Mouse (Mus musculus) intestine, postnatal 0 days (tissue): ENCODE results near the gene Map2k2. TPM values are rescaled to one million over a fixed set of nuclear protein-coding genes. Genes with fewer than 3 reads are reported as not detected.

ENCODE experiments used
- ATAC-seq: fragments of 200-750 bp; cut with Nextera tagmentation; 2 replicates; pipeline ENCODE4 v1.8.0; 2017; ENCODE audit warnings: mild to moderate bottlenecking, moderate TSS enrichment, moderate library complexity
- H3K27ac ChIP-seq: fragments of 300-500 bp; sonication (generic); 2 replicates; pipeline ENCODE4 v1.5.1; 2014; ENCODE audit warnings: mild to moderate bottlenecking, low read depth, low read length, moderate library complexity
- H3K27me3 ChIP-seq: fragments of 300-500 bp; sonication (generic); replicated peaks from 2 replicates; pipeline ENCODE4 v1.6.1; 2014; ENCODE audit warnings: low read length, mixed read lengths; ENCODE audit not compliant: control insufficient read depth, insufficient read depth
- H3K36me3 ChIP-seq: fragments of 300-500 bp; sonication (generic); 2 replicates; pipeline ENCODE4 v1.6.1; 2014; ENCODE audit warnings: mild to moderate bottlenecking, moderate library complexity; ENCODE audit not compliant: control insufficient read depth, insufficient read depth
- H3K4me1 ChIP-seq: fragments of 300-500 bp; sonication (generic); replicated peaks from 2 replicates; pipeline ENCODE4 v1.6.1; 2014; ENCODE audit warnings: antibody characterized with exemption, low read length, mixed read lengths; ENCODE audit not compliant: control insufficient read depth, insufficient read depth
- H3K4me2 ChIP-seq: fragments of 300-500 bp; sonication (generic); replicated peaks from 2 replicates; pipeline ENCODE4 v1.6.1; 2014; ENCODE audit warnings: low read depth, mild to moderate bottlenecking, moderate library complexity
- H3K4me3 ChIP-seq: fragments of 300-500 bp; sonication (generic); 2 replicates; pipeline ENCODE4 v1.5.1; 2014; ENCODE audit warnings: low read depth, low read length
- H3K9ac ChIP-seq: fragments of 300-500 bp; sonication (generic); 2 replicates; pipeline ENCODE4 v1.6.1; 2014; ENCODE audit warnings: mild to moderate bottlenecking, low read depth, low read length
- H3K9me3 ChIP-seq: fragments of 300-500 bp; sonication (generic); 2 replicates; pipeline ENCODE4 v1.6.1; 2016; ENCODE audit warnings: mixed run types; ENCODE audit not compliant: control insufficient read depth
- CTCF ChIP-seq: sonication (generic); IDR thresholded peaks from 2 replicates; pipeline ENCODE4 v1.5.1; 2016; ENCODE audit warnings: low read depth, mild to moderate bottlenecking, control low read depth, antibody characterized with exemption, moderate library complexity
- WGBS: fragments of 180-500 bp; shearing (Covaris S2); extraction: QIAGEN DNeasy Blood & Tissue Kit; methylation state at CpG from one replicate; pipeline ENCODE4 v1.1.7; 2014; 5-methylcytosine and 5-hydroxymethylcytosine counted together
- polyA plus RNA-seq: library from polyadenylated mRNA; unstranded; fragments of >200 nt; fragmentation: Nextera tagmentation; extraction: Ambion mirVana; gene quantifications from 2 replicates; pipeline ENCODE4 v1.2.1, GENCODE M21; 2015

Map2k2 gene
- polyA plus RNA-seq, 1 experiment from 2014 or later: 258 TPM

DNA sequence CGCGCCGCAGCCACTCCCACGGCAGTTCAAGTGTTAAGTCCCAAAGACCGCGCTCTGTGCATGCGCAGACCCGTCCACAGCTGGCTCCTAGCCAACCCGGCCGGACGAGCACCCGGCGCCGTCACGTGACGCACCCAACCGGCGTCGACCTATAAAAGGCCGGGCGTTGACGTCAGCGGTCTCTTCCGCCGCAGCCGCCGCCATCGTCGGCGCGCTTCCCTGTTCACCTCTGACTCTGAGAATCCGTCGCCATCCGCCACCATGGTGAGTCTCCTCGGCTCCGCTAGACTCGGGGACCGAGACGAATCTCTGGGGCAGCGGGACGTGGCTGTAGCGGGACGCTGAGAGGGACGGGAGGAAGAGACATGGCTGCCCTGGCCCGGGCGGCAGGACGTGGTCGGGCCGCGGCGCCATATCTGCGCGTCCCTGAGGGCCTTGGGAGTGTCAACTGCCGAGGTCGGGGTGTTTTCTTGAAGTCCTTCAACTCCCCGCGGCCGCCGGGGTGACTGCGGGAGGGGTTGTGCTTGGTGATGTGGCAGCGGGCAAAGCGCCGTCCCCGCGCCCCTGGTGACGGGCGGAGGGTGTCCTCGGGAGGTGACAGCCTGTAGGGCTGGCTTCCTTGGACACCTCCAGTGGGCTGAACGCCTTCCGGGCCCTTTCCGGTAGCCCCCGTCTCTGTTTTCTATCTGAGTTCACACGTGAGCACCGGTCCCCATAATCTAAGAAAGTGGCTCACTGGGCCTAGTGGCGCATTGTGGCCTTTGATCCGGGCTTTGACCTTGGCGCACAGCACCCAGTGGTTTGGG is 71.0 kb downstream of the Map2k2 start, which contains the start of gene Eef2:
Gene Eef2 (plus strand): TSS at position 166 of the 806 bp plus-strand sequence.
- H3K9ac ChIP-seq: peak within 1 kb of the TSS; percentile 96
- peaks cover 43% of the 10 kb centered on the region for H3K36me3 ChIP-seq
- no peaks in the 10 kb centered on the region for H3K27me3 ChIP-seq
- peak within 1 kb of the TSS; percentile 75 for H3K4me2 ChIP-seq
- peak within 1 kb of the TSS; percentile 92 for H3K27ac ChIP-seq
- peak within 1 kb of the TSS; percentile 90 for H3K4me3 ChIP-seq
- H3K4me1 ChIP-seq: no peaks in the 10 kb centered on the region
- no peak; the same call in 1 of the 2 replicates for TF ChIP-seq CTCF
- no peaks in the 10 kb centered on the region for H3K9me3 ChIP-seq
- WGBS: under 1% methylated on average over 76 of the region's 77 CpGs
- ATAC-seq: peak; percentile 76

- Histone ChIP-seq H3K4me3 (peak overlapping the region; percentile 90), H3K36me3 (peaks cover 49% of the 10 kb centered on the region), H3K4me2 (peak overlapping the region; percentile 75), H3K27me3 (no peaks in the 10 kb centered on the region), H3K27ac (peak overlapping the region; percentile 92), H3K9me3 (no peaks in the 10 kb centered on the region), H3K4me1 (no peaks in the 10 kb centered on the region), H3K9ac (peak overlapping the region; percentile 96)
- WGBS: 5% methylated on average over 16 of the region's 16 CpGs
- TF ChIP-seq CTCF: no peak
- no peak for ATAC-seq
These were observed 71.8 kb downstream of the Map2k2 start for GRCm38 (mm10) chr10:81177491-81177925.

- Histone ChIP-seq H3K27ac (no peak overlapping the region), H3K9me3 (no peaks in the 10 kb centered on the region), H3K4me2 (peak overlapping the region; percentile 75), H3K4me3 (peak overlapping the region; percentile 90), H3K27me3 (no peaks in the 10 kb centered on the region), H3K36me3 (peaks cover 49% of the 10 kb centered on the region), H3K4me1 (no peaks in the 10 kb centered on the region), H3K9ac (peak overlapping the region; percentile 96)
- no peak for ATAC-seq
- TF ChIP-seq CTCF: no peak
- WGBS: 43% methylated on average over 14 of the region's 14 CpGs
These were observed 72.4 kb downstream of the Map2k2 start for GRCm38 (mm10) chr10:81177958-81178712.

DNA sequence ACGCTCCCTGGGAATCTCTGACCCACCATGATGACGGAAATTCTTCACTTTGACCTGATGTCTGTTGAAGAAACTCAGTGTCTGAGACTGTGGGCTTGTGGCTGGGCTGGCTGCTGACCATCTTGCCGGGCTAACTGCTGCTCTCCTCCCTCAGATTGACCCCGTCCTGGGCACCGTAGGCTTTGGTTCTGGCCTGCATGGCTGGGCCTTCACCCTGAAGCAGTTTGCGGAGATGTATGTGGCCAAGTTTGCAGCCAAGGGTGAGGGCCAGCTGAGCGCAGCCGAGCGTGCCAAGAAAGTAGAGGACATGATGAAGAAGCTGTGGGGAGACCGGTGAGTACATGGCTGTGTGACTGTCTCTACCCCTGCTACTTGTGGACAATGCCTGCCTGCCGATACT is 73.2 kb downstream of the Map2k2 start:
- H3K9me3 ChIP-seq: no peaks in the 10 kb centered on the region
- TF ChIP-seq CTCF: no peak
- H3K36me3 ChIP-seq: peaks cover 49% of the 10 kb centered on the region
- H3K4me2 ChIP-seq: no peak overlapping the region
- no peak for ATAC-seq
- H3K4me1 ChIP-seq: no peaks in the 10 kb centered on the region
- no peak overlapping the region for H3K9ac ChIP-seq
- H3K4me3 ChIP-seq: no peak overlapping the region
- H3K27ac ChIP-seq: no peak overlapping the region
- H3K27me3 ChIP-seq: no peaks in the 10 kb centered on the region
- 85% methylated on average over 11 of the region's 11 CpGs for WGBS

GRCm38 (mm10) chr10:81179451-81180342 is 74.0 kb downstream of the Map2k2 start:
- H3K4me3 ChIP-seq: no peak overlapping the region
- no peak for ATAC-seq
- WGBS: 86% methylated on average over 32 of the region's 32 CpGs
- H3K27me3 ChIP-seq: no peaks in the 10 kb centered on the region
- 0 out of 2 replicates have a peak overlapping the region, but pooled peaks have one; percentile 21 for H3K27ac ChIP-seq
- H3K4me2 ChIP-seq: no peak overlapping the region
- no peaks in the 10 kb centered on the region for H3K4me1 ChIP-seq
- H3K9ac ChIP-seq: no peak overlapping the region
- peaks cover 55% of the 10 kb centered on the region for H3K36me3 ChIP-seq
- H3K9me3 ChIP-seq: no peaks in the 10 kb centered on the region
- TF ChIP-seq CTCF: peak; percentile 47
